Mouse (Mus musculus) midbrain, embryonic 12.5 days (tissue): Measurements from ENCODE around the gene Cd200r1. TPM values are rescaled to one million over a fixed set of nuclear protein-coding genes. Genes with fewer than 3 reads are reported as not detected.
"Not testable (repeated sequence)": the region's sequence is repeated elsewhere in the genome, so short reads cannot be mapped to it uniquely, and the experiment has no call there.

Experiments
- ATAC-seq: fragments of 200-750 bp; cut with Nextera tagmentation; 2 replicates; pipeline ENCODE4 v1.8.0; 2017; ENCODE audit warnings: low read depth, moderate TSS enrichment, moderate library complexity; ENCODE audit not compliant: low FRiP score
- H3K27ac ChIP-seq: fragments of 300-500 bp; sonication (generic); replicated peaks from 2 replicates; pipeline ENCODE4 v1.5.1; 2016; ENCODE audit warnings: mild to moderate bottlenecking
- H3K27me3 ChIP-seq: fragments of 300-500 bp; sonication (generic); 2 replicates; pipeline ENCODE4 v1.6.1; 2016; ENCODE audit warnings: mild to moderate bottlenecking
- H3K36me3 ChIP-seq: fragments of 300-500 bp; sonication (generic); 2 replicates; pipeline ENCODE4 v1.6.1; 2016
- H3K4me1 ChIP-seq: fragments of 300-500 bp; sonication (generic); 2 replicates; pipeline ENCODE4 v1.6.1; 2016
- H3K4me2 ChIP-seq: fragments of 300-500 bp; sonication (generic); replicated peaks from 2 replicates; pipeline ENCODE4 v1.6.1; 2016; ENCODE audit warnings: mild to moderate bottlenecking, moderate library complexity
- H3K4me3 ChIP-seq: fragments of 300-500 bp; sonication (generic); 2 replicates; pipeline ENCODE4 v1.5.1; 2016; ENCODE audit warnings: mild to moderate bottlenecking
- H3K9ac ChIP-seq: fragments of 300-500 bp; sonication (generic); replicated peaks from 2 replicates; pipeline ENCODE4 v1.6.1; 2016; ENCODE audit warnings: mild to moderate bottlenecking, moderate library complexity
- H3K9me3 ChIP-seq: fragments of 300-500 bp; sonication (generic); 2 replicates; pipeline ENCODE4 v1.6.1; 2016; ENCODE audit warnings: mild to moderate bottlenecking
- WGBS: fragments of 180-500 bp; shearing (Covaris S2); methylation state at CpG from one replicate; pipeline ENCODE4 v1.1.7; 2016; 5-methylcytosine and 5-hydroxymethylcytosine counted together
- polyA plus RNA-seq: library from polyadenylated mRNA; unstranded; fragments of >200 nt; fragmentation: Nextera tagmentation; extraction: Ambion mirVana; gene quantifications from 2 replicates; pipeline ENCODE4 v1.2.1, GENCODE M21; 2016

Gene Cd200r1
- polyA plus RNA-seq, 1 experiment from 2014 or later, result 0.64 TPM

DNA sequence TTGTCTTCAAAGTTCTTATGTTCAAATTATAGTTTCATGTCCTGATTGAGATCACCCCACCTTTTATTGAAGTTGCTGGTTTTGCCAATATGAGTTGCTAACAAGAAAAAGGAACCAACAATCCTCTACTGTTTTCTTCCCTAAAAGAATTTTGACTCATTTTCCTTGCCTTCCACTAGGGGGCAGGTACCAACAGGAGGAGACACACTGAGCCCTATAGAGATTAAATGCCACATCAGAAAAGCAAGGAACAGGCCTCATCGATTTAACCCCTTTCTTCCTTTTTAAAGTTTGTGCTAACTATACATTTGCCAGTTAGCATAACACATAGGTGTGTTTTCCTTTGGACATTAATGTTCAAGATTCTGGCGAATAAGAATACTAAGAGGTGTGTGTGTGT is 2.4 kb downstream of the Cd200r1 start:
- peak; percentile 47; the same call in 1 of the 2 replicates for ATAC-seq
- no peak overlapping the region for H3K9ac ChIP-seq
- no peak overlapping the region for H3K4me2 ChIP-seq
- no peak overlapping the region for H3K4me3 ChIP-seq
- no peak overlapping the region for H3K27ac ChIP-seq
- no peaks in the 10 kb centered on the region for H3K4me1 ChIP-seq
- no peaks in the 10 kb centered on the region for H3K36me3 ChIP-seq
- WGBS, result 52% methylated on average over 2 of the region's 2 CpGs
- H3K9me3 ChIP-seq, result no peaks in the 10 kb centered on the region
- H3K27me3 ChIP-seq, result no peaks in the 10 kb centered on the region

DNA sequence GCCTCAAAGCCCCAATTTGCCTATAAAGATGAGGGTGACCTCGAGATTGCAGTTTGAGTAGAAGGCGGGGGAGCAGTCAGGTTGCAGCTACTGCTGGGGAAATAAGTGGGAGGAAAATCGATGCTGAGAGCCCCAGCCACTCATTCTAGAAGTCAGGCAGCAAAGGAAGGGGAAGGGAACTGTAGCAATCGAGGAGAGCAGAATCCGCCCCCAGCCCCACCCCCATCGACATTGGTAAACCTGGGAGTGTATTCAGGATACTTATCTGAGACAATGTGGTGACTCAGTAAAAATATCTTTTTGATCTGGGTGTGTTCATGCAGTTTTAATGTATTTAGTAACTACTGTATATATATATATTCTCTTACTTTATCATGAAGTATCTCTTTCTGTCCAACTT is 7.0 kb downstream of the Cd200r1 start:
- Histone ChIP-seq H3K4me3 (no peak overlapping the region), H3K27me3 (no peaks in the 10 kb centered on the region), H3K9ac (no peak overlapping the region), H3K9me3 (no peaks in the 10 kb centered on the region), H3K4me2 (no peak overlapping the region), H3K36me3 (no peaks in the 10 kb centered on the region), H3K27ac (no peak overlapping the region), H3K4me1 (no peaks in the 10 kb centered on the region)
- 82% methylated on average over 6 of the region's 6 CpGs for WGBS
- ATAC-seq, result no peak

DNA sequence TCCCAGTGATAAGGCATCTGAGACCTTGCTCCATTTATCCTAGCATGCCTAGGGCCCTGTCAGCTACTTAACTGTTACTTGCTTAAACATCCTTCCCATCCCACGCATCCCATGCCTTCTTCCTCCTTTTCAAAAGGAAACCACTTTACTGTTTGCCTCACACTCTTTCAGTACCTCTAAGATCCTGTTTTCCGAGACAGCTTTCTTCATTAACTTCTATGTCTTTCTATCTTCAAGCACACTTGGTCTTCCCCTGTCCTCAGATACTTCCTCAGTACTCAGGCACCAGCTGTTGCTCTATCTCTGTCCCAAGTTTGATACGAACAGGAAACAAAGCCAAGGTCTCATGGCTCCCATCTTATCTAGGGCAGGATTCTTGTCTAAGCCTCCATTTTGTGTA is 8.1 kb downstream of the Cd200r1 start:
- H3K4me3 ChIP-seq, result no peak overlapping the region

DNA sequence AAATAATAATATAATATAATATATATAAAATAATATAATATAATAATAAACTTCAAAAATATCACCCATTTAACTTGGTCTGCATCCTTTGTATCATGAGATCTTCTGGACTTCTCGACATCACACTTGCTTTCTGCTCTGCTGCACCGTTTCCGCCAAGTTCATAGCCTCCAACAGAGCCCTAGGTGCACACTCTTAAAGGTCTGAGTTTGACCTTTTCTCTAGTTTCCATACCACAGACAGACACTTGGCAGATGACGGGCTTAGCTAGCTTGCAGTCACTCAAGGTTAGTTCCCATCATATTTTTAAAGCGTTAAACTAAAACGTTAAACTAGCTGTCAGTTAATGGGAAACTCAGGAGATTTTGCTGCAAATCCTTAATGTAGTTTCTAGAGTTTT is 8.7 kb downstream of the Cd200r1 start:
- Histone ChIP-seq H3K4me3 (no peak overlapping the region), H3K27me3 (no peaks in the 10 kb centered on the region), H3K27ac (no peak overlapping the region), H3K4me2 (no peak overlapping the region), H3K36me3 (no peaks in the 10 kb centered on the region), H3K9ac (no peak overlapping the region), H3K9me3 (no peaks in the 10 kb centered on the region), H3K4me1 (no peaks in the 10 kb centered on the region)
- 95% methylated on average over 6 of the region's 6 CpGs for WGBS
- no peak for ATAC-seq

More for the DNA sequence above, 8.1 kb downstream of the Cd200r1 start:
- ATAC-seq, result no peak
- Histone ChIP-seq H3K27me3 (no peaks in the 10 kb centered on the region), H3K9ac (no peak overlapping the region), H3K36me3 (no peaks in the 10 kb centered on the region), H3K27ac (no peak overlapping the region), H3K4me1 (no peaks in the 10 kb centered on the region), H3K9me3 (no peaks in the 10 kb centered on the region), H3K4me2 (no peak overlapping the region)
- 86% methylated on average over 3 of the region's 3 CpGs for WGBS

DNA sequence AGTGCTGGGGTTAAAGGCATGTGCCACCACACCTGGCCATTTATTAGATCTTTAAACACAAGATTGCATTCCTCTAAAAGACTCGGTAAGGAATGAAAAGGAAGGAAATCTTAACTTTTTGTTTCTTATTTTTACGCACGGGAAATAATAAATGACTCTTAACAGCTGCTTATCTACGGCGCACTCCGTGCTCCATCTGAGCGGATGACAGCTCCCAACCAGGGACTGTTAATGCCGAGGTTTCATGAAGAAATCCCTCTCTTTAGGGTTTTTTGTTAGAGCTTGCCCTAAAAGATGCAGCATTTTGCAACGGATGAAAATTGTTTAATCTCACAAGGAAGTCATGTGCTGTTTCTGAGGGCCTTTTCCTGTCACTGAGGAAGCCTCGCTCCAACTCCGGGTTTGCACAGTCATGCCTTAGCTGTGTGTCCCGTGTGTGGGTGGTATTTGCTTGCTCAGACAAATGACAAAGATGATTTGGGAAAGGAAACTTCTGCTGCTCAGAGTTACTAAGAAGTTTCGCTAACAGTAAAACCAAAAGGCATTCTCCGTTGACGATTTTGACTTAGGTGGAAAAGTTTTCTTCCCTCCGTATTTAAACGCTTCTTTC is 13.1 kb downstream of the Cd200r1 start:
- H3K4me2 ChIP-seq, result no peak overlapping the region
- 86% methylated on average over 17 of the region's 17 CpGs for WGBS
- no peaks in the 10 kb centered on the region for H3K27me3 ChIP-seq

DNA sequence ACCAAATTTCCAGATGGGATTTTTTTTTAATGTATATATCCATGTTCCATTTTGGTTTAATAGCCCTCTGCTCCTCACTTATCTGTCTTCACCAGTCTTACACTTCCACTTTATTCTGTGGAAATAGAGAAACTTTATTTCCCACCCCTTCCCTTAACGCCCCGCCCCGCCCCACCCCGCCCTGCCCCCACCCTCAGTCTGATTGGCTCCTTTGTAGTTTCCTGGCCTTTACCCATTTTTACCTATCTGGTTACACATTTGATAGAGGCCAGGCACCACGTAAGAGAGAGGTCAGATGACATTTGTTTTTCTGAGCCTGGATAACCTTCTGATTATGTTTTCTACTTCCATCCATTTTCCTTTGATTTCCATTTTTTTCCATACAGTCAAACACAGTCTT is 14.0 kb downstream of the Cd200r1 start:
- Histone ChIP-seq H3K9ac (no peak overlapping the region), H3K4me3 (no peak overlapping the region), H3K27me3 (no peaks in the 10 kb centered on the region), H3K36me3 (no peaks in the 10 kb centered on the region), H3K4me1 (no peaks in the 10 kb centered on the region), H3K4me2 (no peak overlapping the region), H3K27ac (no peak overlapping the region), H3K9me3 (no peaks in the 10 kb centered on the region)
- 95% methylated on average over 5 of the region's 5 CpGs for WGBS
- ATAC-seq, result no peak

More for the DNA sequence above, 13.1 kb downstream of the Cd200r1 start:
- no peaks in the 10 kb centered on the region for H3K9me3 ChIP-seq
- H3K9ac ChIP-seq, result no peak overlapping the region
- no peaks in the 10 kb centered on the region for H3K36me3 ChIP-seq
- ATAC-seq, result no peak
- H3K27ac ChIP-seq, result no peak overlapping the region
- no peaks in the 10 kb centered on the region for H3K4me1 ChIP-seq
- no peak overlapping the region for H3K4me3 ChIP-seq

DNA sequence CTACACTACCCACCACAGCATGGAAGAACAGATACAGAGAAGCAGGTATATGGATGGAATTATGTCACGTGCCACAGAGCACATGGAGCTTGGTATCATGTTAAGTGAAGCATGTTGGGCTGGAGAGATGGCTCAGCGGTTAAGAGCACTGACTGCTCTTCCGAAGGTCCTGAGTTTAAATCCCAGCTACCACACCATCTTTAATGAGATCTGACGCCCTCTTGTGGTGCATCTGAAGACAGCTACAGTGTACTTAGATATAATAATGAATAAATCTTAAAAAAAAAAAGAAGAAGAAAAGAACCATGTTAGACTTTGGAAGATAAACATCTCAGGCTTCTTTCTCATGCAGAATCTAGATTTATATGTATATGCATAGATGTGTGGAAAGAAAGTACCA is 15.2 kb downstream of the Cd200r1 start:
- H3K27ac ChIP-seq, result no peak overlapping the region
- no peaks in the 10 kb centered on the region for H3K36me3 ChIP-seq
- no peak overlapping the region for H3K4me2 ChIP-seq
- 65% methylated on average over 4 of the region's 4 CpGs for WGBS
- H3K9ac ChIP-seq, result no peak overlapping the region
- ATAC-seq, result no peak
- H3K9me3 ChIP-seq, result no peaks in the 10 kb centered on the region
- H3K27me3 ChIP-seq, result no peaks in the 10 kb centered on the region
- no peak overlapping the region for H3K4me3 ChIP-seq
- no peaks in the 10 kb centered on the region for H3K4me1 ChIP-seq

DNA sequence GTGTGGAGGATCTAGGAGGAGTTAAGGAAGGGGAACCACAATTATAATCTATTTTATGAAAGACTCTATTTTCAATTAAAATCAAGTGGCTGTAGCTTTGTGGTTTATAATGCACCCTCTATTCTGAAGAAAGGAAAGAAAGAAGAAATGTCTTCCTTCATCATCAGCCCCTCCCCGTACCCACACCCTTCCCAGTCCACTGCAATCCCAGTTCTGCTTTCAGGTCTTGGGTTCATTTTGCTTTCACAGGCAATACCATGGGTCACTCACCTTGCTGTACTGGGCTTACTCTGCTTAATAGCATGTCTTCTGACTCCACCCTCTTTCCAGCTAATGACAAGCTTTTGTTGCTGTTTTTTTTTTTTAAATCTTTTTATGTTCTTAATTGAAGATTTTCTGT is 21.4 kb downstream of the Cd200r1 start:
- 96% methylated on average over 1 of the region's 1 CpGs for WGBS

DNA sequence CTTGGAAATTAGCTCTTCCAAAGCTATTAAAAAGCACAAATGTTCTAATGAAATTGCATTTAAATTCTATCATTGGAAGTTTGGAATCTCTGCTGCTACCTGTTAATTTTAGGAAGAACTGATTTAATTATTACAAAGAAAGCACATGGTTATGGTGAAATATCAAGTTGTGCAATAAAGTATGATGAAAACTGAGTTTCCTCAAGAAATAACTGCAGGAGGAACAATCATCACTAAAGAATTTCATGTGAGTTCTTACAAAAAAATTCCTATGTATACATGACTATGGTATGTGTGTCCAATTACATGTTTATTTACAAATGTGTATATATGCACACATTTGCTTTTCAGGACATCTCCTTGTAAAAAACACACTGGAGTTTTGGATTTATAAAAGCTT is 28.9 kb downstream of the Cd200r1 start:
- no peak for ATAC-seq
- Histone ChIP-seq H3K9ac (no peak overlapping the region), H3K4me2 (no peak overlapping the region)

More for the DNA sequence above, 21.4 kb downstream of the Cd200r1 start:
- H3K9me3 ChIP-seq, result no peaks in the 10 kb centered on the region
- no peaks in the 10 kb centered on the region for H3K27me3 ChIP-seq
- H3K9ac ChIP-seq, result no peak overlapping the region
- no peak overlapping the region for H3K27ac ChIP-seq
- H3K4me3 ChIP-seq, result no peak overlapping the region
- no peaks in the 10 kb centered on the region for H3K36me3 ChIP-seq
- no peak overlapping the region for H3K4me2 ChIP-seq
- no peak for ATAC-seq
- no peaks in the 10 kb centered on the region for H3K4me1 ChIP-seq

DNA sequence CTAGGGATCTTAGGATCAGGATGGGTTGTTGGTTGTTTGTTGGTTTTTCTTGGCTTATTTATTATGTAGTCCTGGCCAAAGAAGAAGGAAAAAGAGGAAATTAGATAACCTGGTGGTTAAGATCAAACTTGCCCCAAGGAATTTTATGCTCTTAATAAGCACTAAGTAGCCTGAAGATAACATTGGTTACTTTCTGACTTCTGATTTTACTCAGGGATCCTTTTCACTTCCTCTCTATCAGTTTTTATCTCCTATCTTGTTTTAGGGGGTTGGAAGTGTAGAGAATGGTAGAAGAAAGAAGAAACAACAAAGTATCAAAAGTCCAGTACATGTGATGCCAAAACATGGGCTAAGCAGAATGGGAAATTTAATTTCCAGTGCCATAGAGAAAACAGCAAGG is 40.4 kb downstream of the Cd200r1 start:
- Histone ChIP-seq H3K27ac (no peak overlapping the region), H3K9me3 (no peaks in the 10 kb centered on the region), H3K36me3 (no peaks in the 10 kb centered on the region), H3K9ac (no peak overlapping the region), H3K4me3 (no peak overlapping the region), H3K4me1 (no peaks in the 10 kb centered on the region), H3K4me2 (no peak overlapping the region), H3K27me3 (no peaks in the 10 kb centered on the region)
- ATAC-seq, result no peak

More for the DNA sequence above, 28.9 kb downstream of the Cd200r1 start:
- no peaks in the 10 kb centered on the region for H3K27me3 ChIP-seq
- no peak overlapping the region for H3K27ac ChIP-seq
- H3K4me1 ChIP-seq, result no peaks in the 10 kb centered on the region
- no peak overlapping the region for H3K4me3 ChIP-seq
- H3K36me3 ChIP-seq, result no peaks in the 10 kb centered on the region
- no peaks in the 10 kb centered on the region for H3K9me3 ChIP-seq

DNA sequence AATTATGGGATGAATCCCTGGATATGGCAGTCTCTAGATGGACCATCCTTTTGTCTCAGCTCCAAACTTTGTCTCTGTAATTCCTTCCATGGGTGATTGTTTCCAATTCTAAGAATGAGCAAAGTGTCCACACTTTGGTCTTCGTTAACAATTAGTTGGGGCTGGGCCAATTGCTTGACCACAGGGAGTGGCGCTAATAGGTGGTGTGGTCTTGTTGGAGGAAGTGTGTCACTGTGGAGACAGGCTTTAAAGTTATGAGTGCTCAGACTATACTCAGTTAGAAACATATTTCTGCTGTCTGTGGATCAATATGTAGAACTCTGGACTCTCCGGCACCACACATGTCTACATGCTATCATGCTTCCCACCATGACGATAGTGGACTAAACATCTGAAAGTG is 44.7 kb downstream of the Cd200r1 start:
- not testable (repeated sequence) for H3K27ac ChIP-seq, H3K4me2 ChIP-seq, H3K27me3 ChIP-seq, H3K9ac ChIP-seq, H3K4me1 ChIP-seq, H3K9me3 ChIP-seq, H3K36me3 ChIP-seq, ATAC-seq, H3K4me3 ChIP-seq
- 96% methylated on average over 4 of the region's 4 CpGs for WGBS

DNA sequence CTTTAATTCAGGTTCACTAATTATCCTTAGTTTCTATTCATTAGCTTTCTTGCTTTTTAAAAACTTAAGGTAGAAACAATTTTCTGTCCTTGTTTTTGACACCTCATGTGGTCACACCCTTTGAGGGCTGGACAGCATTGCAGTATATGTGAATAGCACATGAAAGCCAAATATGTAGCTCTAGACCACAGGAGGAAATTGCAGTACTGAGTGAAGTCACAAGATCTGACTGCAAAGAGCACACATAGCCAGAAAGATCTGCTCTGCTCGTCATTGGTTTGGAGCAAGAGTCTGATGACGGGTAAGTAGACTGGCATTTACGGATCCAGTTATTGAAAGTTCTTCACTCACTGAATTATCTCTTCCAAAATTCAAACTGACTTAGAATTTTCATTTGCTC is 46.0 kb downstream of the Cd200r1 start, which contains the start of gene Cd200r4:
Gene Cd200r4, plus strand, starts transcription at position 190 of the 400 bp plus-strand sequence.
- no peaks in the 10 kb centered on the region for H3K4me1 ChIP-seq
- no peak within 1 kb of the TSS for H3K9ac ChIP-seq
- no peak within 1 kb of the TSS for H3K4me2 ChIP-seq
- no peak for ATAC-seq
- WGBS, result 87% methylated on average over 3 of the region's 3 CpGs
- H3K36me3 ChIP-seq, result no peaks in the 10 kb centered on the region
- no peak within 1 kb of the TSS for H3K27ac ChIP-seq
- H3K4me3 ChIP-seq, result no peak within 1 kb of the TSS
- H3K27me3 ChIP-seq, result no peaks in the 10 kb centered on the region
- no peaks in the 10 kb centered on the region for H3K9me3 ChIP-seq

DNA sequence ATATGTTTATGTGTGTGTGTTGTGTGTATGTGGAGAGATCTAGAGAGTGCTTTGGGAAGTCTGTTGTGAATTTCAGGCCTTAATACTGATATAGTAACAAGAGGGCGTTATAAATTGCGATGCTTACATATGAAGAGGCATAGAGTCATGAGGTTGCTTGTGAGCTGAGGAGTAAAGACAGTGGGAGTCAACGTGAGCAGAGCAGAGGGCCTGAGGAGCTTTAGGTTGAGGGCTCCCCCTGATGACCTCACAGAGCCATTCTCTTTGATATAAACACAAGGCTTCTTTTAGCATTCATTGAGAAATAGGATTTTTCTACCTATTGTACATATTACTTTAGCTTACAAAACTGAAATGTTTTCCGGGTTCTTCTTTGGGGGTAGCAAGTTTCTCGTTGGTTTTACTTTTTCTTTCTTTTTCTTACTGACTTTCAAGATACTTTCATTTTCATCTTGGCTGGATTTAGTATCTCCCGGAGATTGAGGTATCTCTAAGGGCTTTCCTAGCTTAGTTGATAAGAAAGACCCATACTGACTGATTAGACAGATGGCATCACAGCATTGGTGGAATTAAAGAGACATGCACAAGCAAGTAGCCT is 47.0 kb downstream of the Cd200r1 start:
- ATAC-seq, result no peak
- H3K9ac ChIP-seq, result no peak overlapping the region
- WGBS, result 86% methylated on average over 6 of the region's 6 CpGs
- H3K9me3 ChIP-seq, result no peaks in the 10 kb centered on the region
- H3K27ac ChIP-seq, result no peak overlapping the region
- no peak overlapping the region for H3K4me2 ChIP-seq
- H3K4me1 ChIP-seq, result no peaks in the 10 kb centered on the region
- H3K4me3 ChIP-seq, result no peak overlapping the region
- no peaks in the 10 kb centered on the region for H3K36me3 ChIP-seq
- no peaks in the 10 kb centered on the region for H3K27me3 ChIP-seq
